Mouse (Mus musculus): ENCODE data around the gene Upp2. TPM values are rescaled to one million over a fixed set of nuclear protein-coding genes. Genes with fewer than 3 reads are reported as not detected.

Gene Upp2
- polyA plus RNA-seq, 1 experiment, result 7.6 TPM

GRCm38 (mm10) chr2:58604791-58605190 is 37.7 kb downstream of the Upp2 start:
- Histone ChIP-seq H3K4me3 (ENCODE audit: low read depth, low read length) (no peak overlapping the region), H3K27ac (ENCODE audit: insufficient read depth, low read depth, low read length) (no peak overlapping the region), H3K4me1 (ENCODE audit: control insufficient read depth, insufficient read depth, insufficient read length, low read length) (no peaks in the 10 kb centered on the region), H3K36me3 (ENCODE audit: control insufficient read depth, insufficient read depth, low read length) (no peaks in the 10 kb centered on the region), H3K27me3 (ENCODE audit: control insufficient read depth, insufficient read depth, low read length) (no peaks in the 10 kb centered on the region)
- 95% methylated on average over 3 of the region's 3 CpGs for WGBS
- TF ChIP-seq POLR2A (IDR thresholded peaks at IDR 0.05; ENCODE audit: low read depth, low read length), result no peak
- TF ChIP-seq CTCF (IDR thresholded peaks at IDR 0.05; ENCODE audit: extremely low read depth, insufficient read length, insufficient replicate concordance, low read depth, low read length), result no peak

DNA sequence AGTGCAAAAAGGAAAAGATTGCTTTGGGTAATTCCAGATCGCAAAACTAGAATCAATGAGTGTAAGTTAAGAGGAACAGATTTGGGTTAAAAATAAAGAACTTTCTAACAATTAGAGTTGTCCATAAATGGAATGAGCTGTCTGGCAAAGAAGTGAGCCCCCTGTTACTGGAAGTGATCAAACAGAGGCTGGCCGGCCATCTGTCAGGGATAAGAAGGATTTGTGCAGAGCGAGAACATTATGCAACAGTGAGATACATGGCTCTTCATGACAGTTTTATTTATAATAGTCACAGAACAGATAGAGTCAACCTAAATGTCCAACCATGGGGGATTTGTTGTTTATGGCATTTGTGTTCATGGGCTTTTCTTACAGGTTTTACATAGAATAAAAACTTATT is 46.6 kb downstream of the Upp2 start:
- 86% methylated on average over 3 of the region's 3 CpGs for WGBS
- H3K4me1 ChIP-seq (ENCODE audit: control insufficient read depth, insufficient read depth, insufficient read length, low read length), result no peaks in the 10 kb centered on the region
- no peaks in the 10 kb centered on the region for H3K36me3 ChIP-seq (ENCODE audit: control insufficient read depth, insufficient read depth, low read length)
- no peak for TF ChIP-seq POLR2A (IDR thresholded peaks at IDR 0.05; ENCODE audit: low read depth, low read length)
- no peak for TF ChIP-seq CTCF (IDR thresholded peaks at IDR 0.05; ENCODE audit: extremely low read depth, insufficient read length, insufficient replicate concordance, low read depth, low read length)
- H3K27me3 ChIP-seq (ENCODE audit: control insufficient read depth, insufficient read depth, low read length), result no peaks in the 10 kb centered on the region
- no peak overlapping the region for H3K27ac ChIP-seq (ENCODE audit: insufficient read depth, low read depth, low read length)
- no peak overlapping the region for H3K4me3 ChIP-seq (ENCODE audit: low read depth, low read length)

DNA sequence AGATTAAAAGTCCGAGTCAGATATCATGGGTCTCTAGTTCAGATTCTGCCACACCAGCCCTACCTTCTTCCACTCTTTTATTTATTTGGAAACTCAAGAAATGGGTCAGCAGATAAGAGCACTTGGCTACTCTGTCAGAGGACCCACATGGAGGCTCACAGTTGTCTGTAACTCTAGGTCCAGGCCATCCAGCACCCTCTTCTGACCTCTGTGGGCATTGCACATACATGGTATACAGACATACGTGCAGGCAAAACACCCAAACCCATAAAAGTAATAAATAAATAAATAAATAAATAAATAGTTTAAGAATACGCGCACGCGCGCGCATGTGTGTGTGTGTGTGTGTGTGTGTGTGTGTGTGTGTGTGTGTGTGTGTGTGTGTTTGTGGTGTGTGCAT is 47.8 kb downstream of the Upp2 start:
- WGBS, result 94% methylated on average over 8 of the region's 8 CpGs
- Histone ChIP-seq H3K27ac (ENCODE audit: insufficient read depth, low read depth, low read length) (no peak overlapping the region), H3K4me3 (ENCODE audit: low read depth, low read length) (no peak overlapping the region), H3K27me3 (ENCODE audit: control insufficient read depth, insufficient read depth, low read length) (no peaks in the 10 kb centered on the region), H3K36me3 (ENCODE audit: control insufficient read depth, insufficient read depth, low read length) (no peaks in the 10 kb centered on the region), H3K4me1 (ENCODE audit: control insufficient read depth, insufficient read depth, insufficient read length, low read length) (no peaks in the 10 kb centered on the region)
- TF ChIP-seq POLR2A (IDR thresholded peaks at IDR 0.05; ENCODE audit: low read depth, low read length), result no peak
- no peak for TF ChIP-seq CTCF (IDR thresholded peaks at IDR 0.05; ENCODE audit: extremely low read depth, insufficient read length, insufficient replicate concordance, low read depth, low read length)

DNA sequence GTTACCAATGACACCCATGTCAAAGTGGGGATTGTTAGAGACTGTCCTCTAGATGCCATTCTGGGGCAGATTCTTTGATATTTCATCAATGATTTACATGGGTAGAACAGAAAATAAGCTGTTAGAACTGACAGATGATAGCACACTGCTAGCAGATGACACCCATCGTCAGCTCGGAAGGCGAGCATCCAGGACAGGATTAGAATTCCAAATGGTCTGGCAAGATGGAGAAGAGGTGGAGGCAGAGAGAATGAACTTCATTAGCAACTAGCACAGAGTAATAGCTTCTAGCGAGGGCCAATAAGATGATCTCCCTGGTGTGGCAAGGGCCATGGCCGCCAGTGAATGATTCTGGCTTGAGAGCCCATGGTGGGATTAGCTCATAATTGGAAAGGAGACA is 48.7 kb downstream of the Upp2 start:
- Histone ChIP-seq H3K4me3 (ENCODE audit: low read depth, low read length) (no peak overlapping the region), H3K27ac (ENCODE audit: insufficient read depth, low read depth, low read length) (no peak overlapping the region), H3K4me1 (ENCODE audit: control insufficient read depth, insufficient read depth, insufficient read length, low read length) (no peaks in the 10 kb centered on the region), H3K27me3 (ENCODE audit: control insufficient read depth, insufficient read depth, low read length) (no peaks in the 10 kb centered on the region), H3K36me3 (ENCODE audit: control insufficient read depth, insufficient read depth, low read length) (no peaks in the 10 kb centered on the region)
- TF ChIP-seq CTCF (IDR thresholded peaks at IDR 0.05; ENCODE audit: extremely low read depth, insufficient read length, insufficient replicate concordance, low read depth, low read length) (no peak), POLR2A (IDR thresholded peaks at IDR 0.05; ENCODE audit: low read depth, low read length) (no peak)
- WGBS, result 87% methylated on average over 5 of the region's 5 CpGs

DNA sequence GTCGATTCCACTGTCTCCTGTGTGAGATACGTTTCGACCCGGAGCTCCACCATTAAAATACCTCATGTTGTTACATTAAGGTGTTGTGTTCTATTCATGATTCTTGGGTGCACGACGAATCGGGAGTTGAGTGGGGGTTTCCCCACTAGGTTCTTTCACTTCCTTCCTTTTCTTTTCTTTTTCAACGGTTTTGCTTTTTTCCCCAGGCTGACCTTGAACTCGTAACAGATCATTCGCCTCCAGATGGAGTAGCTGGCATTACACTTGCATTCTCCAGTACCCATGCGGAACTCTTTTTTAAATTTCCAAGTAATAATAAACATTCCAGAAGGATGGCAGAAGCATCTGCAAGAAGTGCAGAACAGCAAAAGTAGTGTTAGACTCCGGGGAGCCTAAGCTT is 58.1 kb downstream of the Upp2 start:
- H3K27ac ChIP-seq (ENCODE audit: insufficient read depth, low read depth, low read length), result no peak overlapping the region
- WGBS, result 87% methylated on average over 12 of the region's 12 CpGs
- TF ChIP-seq POLR2A (IDR thresholded peaks at IDR 0.05; ENCODE audit: low read depth, low read length) (no peak), CTCF (IDR thresholded peaks at IDR 0.05; ENCODE audit: extremely low read depth, insufficient read length, insufficient replicate concordance, low read depth, low read length) (no peak)
- no peaks in the 10 kb centered on the region for H3K36me3 ChIP-seq (ENCODE audit: control insufficient read depth, insufficient read depth, low read length)
- H3K4me3 ChIP-seq (ENCODE audit: low read depth, low read length), result no peak overlapping the region
- no peaks in the 10 kb centered on the region for H3K4me1 ChIP-seq (ENCODE audit: control insufficient read depth, insufficient read depth, insufficient read length, low read length)
- H3K27me3 ChIP-seq (ENCODE audit: control insufficient read depth, insufficient read depth, low read length), result no peaks in the 10 kb centered on the region

- TF ChIP-seq CTCF (IDR thresholded peaks at IDR 0.05; ENCODE audit: extremely low read depth, insufficient read length, insufficient replicate concordance, low read depth, low read length) (no peak), POLR2A (IDR thresholded peaks at IDR 0.05; ENCODE audit: low read depth, low read length) (no peak)
- WGBS, result 71% methylated on average over 2 of the region's 2 CpGs
- H3K4me3 ChIP-seq (ENCODE audit: low read depth, low read length), result no peak overlapping the region
- no peak overlapping the region for H3K27ac ChIP-seq (ENCODE audit: insufficient read depth, low read depth, low read length)
- no peaks in the 10 kb centered on the region for H3K4me1 ChIP-seq (ENCODE audit: control insufficient read depth, insufficient read depth, insufficient read length, low read length)
- no peaks in the 10 kb centered on the region for H3K27me3 ChIP-seq (ENCODE audit: control insufficient read depth, insufficient read depth, low read length)
- no peaks in the 10 kb centered on the region for H3K36me3 ChIP-seq (ENCODE audit: control insufficient read depth, insufficient read depth, low read length)
These were observed 58.6 kb downstream of the Upp2 start for GRCm38 (mm10) chr2:58625681-58626080.

GRCm38 (mm10) chr2:58626136-58626769 is 59.2 kb downstream of the Upp2 start:
- Histone ChIP-seq H3K27me3 (ENCODE audit: control insufficient read depth, insufficient read depth, low read length) (no peaks in the 10 kb centered on the region), H3K27ac (ENCODE audit: insufficient read depth, low read depth, low read length) (no peak overlapping the region), H3K4me3 (ENCODE audit: low read depth, low read length) (no peak overlapping the region), H3K4me1 (ENCODE audit: control insufficient read depth, insufficient read depth, insufficient read length, low read length) (no peaks in the 10 kb centered on the region), H3K36me3 (ENCODE audit: control insufficient read depth, insufficient read depth, low read length) (no peaks in the 10 kb centered on the region)
- WGBS, result 60% methylated on average over 8 of the region's 8 CpGs
- TF ChIP-seq POLR2A (IDR thresholded peaks at IDR 0.05; ENCODE audit: low read depth, low read length), result no peak
- no peak for TF ChIP-seq CTCF (IDR thresholded peaks at IDR 0.05; ENCODE audit: extremely low read depth, insufficient read length, insufficient replicate concordance, low read depth, low read length)

Measured in small intestine, adult 2 months (tissue).